Mouse (Mus musculus) heart, adult 9 months (tissue): ENCODE measurements around the gene Itgb6.

Experiments used
- DNase-seq, 2 experiments: peaks; one replicate each; pipeline ENCODE4 v3.0.0; 2022; ENCODE audit warnings: low spot score in 2 of 2

The Itgb6 gene

DNA sequence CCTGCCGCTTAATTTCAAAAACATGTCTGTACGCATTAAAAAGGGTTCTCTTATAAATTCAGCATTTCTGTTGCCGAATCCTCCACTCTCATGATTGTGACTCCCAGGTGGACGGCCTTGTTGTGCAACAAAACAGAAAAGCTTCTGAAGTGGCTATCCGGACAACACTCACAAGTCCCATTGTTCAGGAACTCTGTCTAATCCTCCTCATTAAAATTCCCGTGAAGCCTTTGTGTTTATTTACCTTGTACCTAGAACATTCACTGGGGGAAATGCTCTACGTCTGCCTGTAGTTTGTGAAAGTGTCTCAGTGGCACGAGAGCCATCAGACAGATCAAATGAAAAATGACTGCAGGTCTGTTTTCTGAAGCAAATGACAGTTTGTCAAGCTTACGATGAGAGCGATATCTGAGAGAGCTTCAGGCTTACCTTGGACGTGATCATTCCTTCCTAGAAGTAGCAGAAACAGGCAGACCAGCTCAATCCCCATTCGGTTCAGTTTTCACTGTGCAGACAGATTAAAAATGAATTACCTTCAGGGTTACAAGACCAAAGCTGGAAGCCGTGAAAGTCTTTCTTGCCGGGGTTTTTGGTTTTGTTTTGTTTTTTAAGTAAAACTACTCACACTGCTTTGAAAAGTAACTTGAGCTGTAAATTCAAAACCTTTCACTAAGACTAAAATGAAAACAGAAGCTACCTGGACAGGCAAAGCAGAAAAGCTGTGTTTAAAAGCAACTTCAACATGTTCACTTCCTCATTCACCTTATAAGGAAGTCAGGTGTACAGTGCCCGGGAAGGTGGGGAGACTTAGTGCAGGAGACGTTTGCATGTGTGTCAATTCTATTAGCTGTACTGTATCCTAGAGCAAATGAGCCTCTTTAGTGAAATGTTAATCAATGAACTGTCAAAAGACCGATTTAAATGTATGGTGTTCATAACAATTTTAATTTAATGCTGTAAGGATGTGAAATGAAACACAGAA is 49.2 kb downstream of the Itgb6 start:
- no peak for DNase-seq

DNA sequence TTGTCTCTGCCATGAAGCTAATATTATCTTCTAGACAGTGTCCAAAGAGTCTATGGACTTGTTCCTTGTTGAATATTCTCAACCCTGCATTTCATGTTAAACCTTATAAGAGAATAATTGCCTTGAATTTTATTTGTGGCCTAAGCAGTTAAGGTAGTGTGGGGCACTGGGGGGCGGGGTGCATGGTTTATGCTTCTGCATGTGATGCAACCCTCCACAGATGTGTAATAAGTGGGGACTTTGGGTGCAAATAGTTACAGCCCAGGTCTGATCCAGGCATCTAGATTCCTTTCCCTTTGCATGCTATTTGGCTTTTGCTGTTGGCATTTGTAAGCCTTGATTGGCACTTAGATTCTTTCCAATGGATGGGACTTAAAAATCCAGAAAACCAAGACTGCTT is 51.2 kb downstream of the Itgb6 start:
- no peak for DNase-seq

DNA sequence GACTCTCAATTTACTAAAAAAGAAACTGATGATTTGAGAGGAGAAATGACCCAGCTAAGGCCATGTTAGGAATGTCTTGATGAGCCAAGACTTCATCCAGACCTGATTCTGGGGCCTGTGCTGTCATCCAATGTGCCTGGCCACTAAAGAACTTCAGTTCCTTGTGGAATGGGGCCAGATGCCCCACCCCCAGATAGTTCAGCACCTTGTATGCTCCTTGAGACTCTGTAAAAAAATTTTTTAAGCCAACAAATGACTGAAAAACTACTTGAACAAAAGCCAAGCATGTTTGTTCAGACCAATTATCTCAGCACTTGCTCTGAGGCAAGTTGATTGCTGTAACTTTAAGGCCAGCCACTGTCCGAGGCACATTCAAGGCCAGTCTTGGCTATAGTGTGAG is 59.4 kb downstream of the Itgb6 start:
- DNase-seq, result no peak

DNA sequence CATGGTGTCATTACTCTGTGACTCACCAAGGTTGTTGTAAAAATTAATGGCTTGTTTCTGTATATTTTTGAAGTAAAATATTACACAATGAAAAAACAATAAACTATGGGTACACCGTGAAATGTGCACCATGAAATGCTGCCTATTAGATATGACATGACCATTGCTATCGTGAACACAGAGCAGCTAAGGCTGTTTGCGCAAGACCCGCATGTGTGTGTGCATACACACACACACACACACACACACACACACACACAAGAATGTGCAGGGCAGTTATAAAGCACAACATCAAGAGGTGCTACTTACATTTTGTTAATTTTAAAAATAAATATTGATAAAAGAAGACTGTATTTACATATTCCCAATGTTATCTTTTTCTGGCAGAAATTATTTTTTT is 62.5 kb downstream of the Itgb6 start:
- no peak for DNase-seq

DNA sequence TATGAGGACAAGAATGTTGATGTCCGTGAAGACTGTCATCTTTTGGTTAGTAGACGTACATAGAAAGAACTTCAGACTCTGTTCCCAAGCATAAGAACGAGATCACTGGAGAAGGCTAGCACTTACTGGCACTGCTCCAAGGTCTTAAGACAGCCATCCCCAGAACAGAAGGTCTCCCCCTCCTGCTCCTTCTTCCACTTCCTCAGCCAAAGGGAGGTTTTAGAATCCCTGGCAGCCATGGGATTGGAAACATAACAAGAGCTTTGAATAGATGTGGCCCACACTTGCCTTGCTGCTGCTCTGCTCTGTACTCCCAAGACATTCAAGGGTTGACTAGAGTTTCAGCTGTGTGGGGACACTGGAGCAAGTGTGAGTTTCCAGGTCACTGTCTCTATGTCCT is 63.5 kb downstream of the Itgb6 start:
- no peak for DNase-seq

DNA sequence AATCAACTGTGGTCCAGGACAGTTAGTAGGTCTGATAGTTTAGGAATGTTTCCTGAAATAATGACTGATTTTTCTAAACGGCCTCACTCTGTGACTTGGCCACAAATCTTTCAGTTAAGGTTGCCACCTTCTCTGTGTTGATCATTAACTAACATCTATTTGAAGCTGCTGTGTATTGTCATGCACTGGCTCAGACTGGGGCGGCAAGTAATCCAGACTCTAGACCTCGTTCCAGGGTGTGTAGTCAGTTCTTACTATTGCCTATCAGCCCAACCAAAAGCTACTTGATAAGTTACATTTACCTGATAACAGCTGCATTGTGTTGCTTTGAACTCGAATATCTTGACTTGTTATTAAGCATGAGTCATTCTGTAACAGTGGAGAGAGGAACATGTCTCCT is 67.6 kb downstream of the Itgb6 start:
- no peak for DNase-seq

DNA sequence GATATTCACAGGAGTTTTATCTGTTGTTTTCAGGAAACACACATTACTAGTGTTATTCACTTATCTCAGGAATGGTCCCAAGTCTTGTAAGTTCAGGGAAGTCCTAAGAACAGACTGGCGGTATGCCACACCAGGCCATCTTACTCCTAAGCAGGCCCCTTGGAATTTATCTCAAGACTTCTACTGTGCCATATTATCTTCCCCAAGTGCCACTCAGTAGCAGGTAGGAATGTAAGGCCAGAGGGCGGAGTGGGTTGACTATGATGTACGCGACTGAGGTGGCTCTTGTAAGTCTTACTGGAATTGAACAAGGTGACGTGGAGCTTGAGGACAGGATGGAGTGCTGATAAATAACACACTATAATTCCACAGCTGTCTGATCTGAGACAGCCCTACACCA is 72.3 kb downstream of the Itgb6 start:
- DNase-seq, result no peak

DNA sequence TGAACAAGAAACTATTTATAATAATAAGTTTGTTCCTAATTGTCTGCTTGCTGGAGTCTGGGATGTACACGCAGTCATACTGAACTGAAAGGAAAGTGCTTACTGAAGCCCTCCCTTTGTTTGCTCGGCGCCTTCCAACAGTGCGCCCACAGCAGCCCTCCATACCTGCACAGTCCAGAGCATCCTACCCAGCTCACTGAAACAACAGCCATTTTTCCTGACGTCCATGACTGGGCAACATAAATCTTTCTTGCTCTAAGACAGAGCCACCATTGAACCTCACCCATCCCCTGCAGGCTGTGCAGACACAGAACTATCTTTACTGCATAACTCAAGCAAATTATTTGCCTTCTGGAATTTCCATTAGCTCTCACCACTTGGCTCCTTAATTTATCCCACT is 74.8 kb downstream of the Itgb6 start:
- no peak for DNase-seq

DNA sequence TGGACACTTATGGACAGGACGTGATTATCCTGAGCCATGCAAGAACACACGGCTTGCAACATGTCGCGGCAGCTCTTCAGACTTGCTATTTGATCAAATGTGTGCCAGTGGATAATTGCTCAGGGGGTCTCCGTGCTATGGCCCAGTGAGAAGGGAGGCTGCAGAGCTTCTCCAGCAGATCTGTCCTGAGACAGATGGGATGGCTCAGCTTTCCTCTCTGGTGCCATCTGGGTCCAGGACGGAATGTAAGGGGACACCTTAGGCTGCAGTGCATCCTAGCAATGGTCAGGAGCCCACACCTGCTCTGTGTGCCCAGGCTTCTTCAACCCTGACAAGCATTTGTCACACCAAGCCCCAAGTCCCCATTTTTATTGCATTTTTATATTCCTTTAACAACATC is 75.9 kb downstream of the Itgb6 start:
- no peak for DNase-seq

DNA sequence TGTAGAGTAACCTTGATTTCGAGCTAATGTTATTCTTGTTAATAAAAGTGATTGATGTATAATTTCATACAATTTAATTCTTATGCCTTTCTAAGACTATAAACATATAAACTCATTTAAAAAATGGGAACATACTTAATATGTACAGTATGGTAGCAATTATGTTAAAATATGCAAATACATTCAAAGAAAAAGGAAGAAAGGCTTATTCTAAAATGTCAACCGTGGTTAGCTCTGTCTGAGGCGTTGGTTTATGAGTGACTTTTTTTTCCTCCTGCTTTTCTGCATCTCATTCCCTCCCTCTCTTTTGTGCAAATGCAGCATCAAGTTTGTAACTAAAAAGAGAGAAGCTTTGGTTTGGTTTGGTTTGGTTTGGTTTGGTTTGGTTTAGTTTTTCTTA is 79.0 kb downstream of the Itgb6 start:
- DNase-seq, result no peak

DNA sequence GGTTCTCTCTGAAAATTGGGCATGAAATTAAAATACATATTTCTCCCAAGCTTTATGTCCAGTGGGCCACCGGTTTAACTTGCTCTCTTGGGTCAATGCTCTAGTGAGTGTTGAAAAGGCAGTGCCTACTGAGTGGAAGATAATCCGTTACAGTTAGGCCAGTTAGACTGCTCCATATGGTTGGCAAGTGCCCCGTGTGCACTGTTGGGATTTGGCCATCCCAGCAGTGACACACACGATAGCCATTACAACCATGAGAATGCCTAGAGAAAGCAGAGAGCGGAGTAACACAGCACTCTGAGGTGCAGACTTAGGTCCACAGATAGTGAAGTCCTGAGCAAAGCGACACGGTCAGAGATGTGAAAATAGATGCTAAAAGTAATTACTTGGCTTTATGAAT is 79.8 kb downstream of the Itgb6 start:
- no peak for DNase-seq

DNA sequence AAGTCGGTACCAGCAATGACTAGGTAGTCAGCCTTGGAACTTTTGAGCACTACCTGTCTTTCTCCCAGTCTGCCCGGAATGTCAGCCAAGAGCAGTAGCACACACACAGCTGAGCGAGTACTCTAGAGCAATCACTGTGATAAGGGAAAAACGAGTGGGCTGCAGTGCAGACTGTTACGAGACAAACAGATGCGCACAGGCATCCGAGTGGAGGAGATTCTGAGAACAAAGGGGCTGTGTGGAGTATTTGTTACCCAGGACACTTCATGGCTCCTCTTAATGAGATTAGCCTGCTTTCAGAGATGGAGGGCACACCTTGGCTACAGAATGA is 82.1 kb downstream of the Itgb6 start:
- no peak for DNase-seq

DNA sequence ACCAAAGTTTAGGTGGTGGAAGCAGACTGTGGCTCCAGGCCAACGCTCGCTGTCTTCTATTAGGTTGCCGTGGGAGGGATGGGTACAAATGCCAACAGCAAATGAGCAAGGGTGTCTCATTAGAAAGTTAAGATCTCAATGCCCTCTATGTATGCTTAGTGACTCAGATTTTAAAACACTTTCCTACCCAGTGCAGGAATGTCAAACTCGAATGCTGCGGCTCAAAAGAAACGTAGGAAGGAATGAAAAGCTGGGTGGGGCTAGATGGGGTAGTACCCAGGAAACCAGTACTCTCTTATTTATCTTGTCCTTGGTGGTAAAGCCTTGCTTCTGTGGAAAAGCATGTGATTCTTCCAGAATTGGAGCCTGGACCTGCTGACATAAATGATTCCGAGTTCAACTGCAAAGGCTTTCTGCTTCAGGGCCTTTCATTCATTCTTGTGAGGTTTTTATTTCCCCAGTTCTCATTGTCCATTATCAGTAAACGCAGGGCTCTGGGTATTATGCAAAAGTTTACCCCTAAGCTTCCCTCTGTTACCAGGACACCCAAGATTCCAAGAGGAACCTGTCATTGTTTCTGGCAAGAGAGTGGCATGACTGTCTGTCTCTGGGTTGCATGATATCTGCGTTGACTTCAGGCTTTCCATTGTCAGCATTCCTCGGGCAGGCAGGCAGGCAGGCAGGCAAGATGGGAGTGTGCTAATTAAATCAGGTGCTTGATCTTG is 82.7 kb downstream of the Itgb6 start:
- no peak for DNase-seq

DNA sequence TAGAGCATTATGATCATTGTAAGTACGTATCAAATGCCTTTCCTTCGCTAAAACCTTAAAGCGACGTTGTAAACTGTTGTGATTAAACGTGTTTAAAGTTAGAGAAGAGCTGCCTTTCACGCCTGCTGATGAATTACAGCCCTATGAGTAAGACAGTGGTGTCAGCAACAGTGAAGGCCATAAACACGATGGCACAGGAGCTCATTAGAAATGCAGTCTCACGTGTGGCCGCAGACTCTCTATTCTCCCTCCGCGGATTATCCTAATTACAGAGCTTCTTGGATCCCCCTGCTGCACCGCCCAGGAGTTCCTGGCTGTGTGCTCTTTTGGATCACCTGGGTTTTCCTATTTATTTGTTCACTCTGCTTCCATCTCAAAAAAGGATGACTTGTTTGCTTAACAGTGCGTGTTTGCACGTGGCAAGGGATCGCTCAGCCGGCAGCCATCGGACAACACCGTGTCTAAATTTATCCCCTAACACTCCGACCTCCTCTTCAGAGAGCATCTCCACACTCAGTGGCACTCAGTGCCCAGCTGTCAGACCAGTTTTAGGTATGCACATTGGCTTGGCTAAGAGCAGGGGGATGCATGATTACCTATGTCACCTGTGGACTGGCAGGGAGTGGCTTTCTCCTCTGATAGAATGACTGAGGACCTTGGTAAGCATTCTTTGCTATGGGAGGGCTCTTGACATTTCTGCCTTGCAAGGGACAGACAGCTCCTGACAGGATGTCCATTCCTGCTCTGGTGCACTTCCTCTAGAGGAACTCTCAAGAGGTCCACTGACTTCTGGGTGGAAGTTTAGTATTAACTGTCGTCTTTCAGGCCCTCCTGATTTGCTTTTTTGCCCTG is 85.3 kb downstream of the Itgb6 start:
- DNase-seq, result no peak

DNA sequence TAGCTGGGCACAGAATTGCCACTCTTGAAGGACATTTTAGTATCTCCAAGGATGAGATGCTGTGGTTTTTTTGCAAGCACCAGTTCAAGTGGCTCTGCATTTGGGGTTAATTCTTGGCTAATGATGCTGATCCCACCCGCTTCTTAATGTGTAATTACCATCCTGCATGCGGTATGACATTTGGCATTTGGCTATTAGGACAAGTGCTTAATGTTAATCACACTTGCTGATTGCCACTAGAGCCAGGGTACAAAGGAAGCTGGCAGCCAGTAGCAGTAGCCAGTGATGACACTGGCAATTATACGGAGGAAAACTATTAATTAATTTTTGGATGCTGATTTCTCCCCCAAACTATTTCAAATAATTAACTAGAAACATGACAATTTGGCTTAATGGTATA is 86.0 kb downstream of the Itgb6 start:
- DNase-seq, result no peak

DNA sequence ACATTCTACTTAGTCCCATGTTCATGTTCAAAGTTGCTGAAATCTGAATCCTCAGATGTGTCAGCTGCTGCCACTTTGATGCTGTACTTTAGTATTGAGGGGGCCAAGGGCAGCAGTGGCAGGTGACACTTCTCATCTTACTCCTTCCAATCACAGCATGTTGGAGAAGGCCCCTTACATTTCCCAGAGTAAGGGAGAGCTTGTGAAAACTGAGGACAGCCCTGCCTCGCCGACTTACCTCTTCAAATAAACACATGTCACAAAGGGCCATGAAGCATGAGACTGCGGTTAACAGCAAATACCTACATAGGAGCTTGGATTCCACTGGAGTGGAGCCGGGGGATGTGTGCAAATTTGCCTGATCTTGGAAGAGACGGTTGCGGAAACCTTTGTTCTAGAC is 86.4 kb downstream of the Itgb6 start:
- DNase-seq, result no peak

DNA sequence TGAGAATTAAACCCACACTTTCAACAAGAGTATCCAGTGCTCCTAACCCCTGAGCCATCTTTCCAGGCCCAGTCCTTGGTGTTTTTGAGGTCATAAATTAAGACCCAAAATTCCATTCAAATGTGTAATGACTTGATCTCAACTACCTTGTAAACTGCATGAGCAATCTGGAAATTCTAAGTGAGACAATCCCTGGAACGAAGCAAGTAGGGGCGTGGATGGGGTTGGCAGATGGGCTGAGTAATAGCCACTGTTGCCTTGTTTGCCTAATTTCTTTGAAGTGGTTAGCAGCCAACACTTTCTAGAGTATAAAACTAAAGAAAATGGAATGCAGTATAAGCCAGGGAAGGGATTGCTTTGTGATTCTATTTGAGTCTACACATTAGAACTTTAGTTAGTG is 89.7 kb downstream of the Itgb6 start:
- DNase-seq, result no peak

DNA sequence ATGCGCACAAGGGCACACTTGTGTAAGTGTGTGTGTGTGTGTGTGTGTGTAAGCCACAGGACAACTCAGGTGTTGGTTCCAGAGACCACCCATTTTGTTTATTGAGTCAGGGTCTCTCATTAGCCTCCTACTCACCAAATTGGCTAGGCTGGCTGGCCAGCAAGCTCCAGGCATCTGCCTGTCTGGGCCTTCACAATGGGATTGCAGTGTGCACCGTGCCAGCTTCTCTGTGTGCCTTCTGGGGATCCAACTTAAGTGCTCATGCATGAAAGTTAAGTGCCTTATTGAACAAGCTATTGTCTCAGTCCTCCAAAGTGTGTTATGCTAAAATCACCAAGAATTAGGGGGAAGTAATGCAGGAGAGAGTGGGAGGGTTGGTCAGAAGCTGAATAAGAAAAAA is 92.1 kb downstream of the Itgb6 start:
- no peak for DNase-seq

DNA sequence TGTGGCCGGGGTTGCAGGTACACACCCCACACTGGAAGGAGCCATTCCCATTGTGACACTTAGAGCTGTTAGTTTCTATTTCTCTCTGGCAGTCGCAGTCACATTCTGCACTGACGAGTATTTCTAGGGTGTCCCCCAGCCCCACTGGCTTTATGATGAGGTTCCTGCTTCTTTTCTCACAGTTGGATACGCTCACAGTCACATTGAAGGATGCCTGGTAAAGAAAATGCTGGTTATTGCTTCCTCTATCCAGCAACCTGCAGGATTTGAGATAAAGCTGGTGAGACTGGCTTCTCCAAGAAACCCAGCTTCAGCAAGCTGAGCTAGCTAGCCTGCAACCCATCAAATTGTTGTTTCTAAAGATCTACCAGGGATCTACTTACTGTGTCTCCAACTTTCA is 94.5 kb downstream of the Itgb6 start:
- DNase-seq, result no peak

DNA sequence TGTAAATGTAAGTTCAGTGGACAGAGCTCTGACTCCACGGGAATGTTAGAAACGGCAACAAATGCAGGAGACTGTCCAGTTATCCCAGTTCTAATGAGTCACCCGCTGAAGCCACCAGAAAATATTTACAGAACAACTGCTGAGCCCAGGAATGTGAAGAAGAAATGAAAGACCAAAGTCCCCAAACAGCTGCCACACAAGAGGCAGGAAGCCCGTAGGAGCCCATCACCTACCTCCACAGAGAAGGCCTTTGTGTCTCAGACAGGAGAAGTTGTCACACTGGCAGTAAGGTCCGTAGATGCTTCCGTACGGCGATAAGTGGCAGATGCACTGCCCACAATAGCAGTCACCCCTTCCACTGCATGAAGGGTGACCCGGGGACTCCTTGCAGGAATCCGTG is 94.9 kb downstream of the Itgb6 start:
- DNase-seq, result no peak

DNA sequence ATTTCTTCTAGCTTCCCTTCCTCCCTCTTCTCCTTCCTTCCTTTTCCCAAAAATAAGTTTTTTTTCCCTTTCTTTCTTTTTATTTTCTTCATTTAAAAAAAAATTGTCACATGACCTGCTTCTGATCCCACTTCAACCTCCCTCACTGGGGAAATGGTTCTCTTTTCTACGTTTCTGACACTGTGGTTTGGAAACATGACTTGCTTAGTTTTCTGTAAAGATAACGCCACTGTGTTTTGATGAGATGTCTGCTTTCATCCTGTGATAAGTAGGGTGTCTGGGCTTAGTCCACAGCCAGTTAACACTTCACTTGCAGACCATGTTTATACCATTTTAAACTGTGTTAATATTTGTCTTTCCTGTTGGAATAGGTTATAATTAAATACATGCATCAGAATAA is 96.7 kb downstream of the Itgb6 start:
- DNase-seq, result no peak

DNA sequence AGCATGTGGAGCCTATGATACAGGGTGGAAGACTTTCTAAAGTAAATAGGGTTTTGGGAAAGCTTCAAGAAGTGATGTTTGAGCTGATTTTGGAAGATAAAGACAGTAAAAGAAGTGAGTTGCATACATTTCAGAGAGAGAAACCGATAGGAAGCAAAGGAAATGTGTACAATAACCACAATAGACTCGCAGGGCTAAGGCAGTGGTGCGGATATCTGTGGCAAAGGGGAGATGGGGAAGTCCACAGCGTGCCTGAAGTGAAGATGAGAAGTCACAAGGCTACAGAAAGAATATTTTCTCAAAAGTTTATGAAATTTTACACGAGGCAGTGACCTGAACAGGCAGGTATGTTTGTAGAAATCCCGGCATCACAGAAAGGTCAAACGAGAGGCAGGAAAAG is 100.3 kb downstream of the Itgb6 start:
- DNase-seq, result no peak
